Mouse (Mus musculus) cerebellum, adult 8-10 months (tissue): ENCODE measurements around the gene Rnf212b.

ENCODE experiments used
- DNase-seq: peaks from one replicate; pipeline ENCODE4 v3.0.0; 2022

The Rnf212b gene

GRCm38 (mm10) chr14:54875844-54876538 is 62.0 kb downstream of the Rnf212b start:
- no peak for DNase-seq

GRCm38 (mm10) chr14:54876539-54877047 is 62.7 kb downstream of the Rnf212b start:
- peak; percentile 92 for DNase-seq

GRCm38 (mm10) chr14:54877048-54877715 is 63.2 kb downstream of the Rnf212b start, which contains the start of gene Ppp1r3e:
Gene Ppp1r3e, minus strand, starts transcription at chr14:54877550.
- DNase-seq, result peak; percentile 73

- DNase-seq, result peak; percentile 76
Measured at GRCm38 (mm10) chr14:54883154-54884021, 69.4 kb downstream of the Rnf212b start, which contains the start of the genes Bcl2l2 and Gm20521. Gene Bcl2l2, plus strand, starts transcription at chr14:54883377. Gene Gm20521, plus strand, starts transcription at chr14:54883441.

DNA sequence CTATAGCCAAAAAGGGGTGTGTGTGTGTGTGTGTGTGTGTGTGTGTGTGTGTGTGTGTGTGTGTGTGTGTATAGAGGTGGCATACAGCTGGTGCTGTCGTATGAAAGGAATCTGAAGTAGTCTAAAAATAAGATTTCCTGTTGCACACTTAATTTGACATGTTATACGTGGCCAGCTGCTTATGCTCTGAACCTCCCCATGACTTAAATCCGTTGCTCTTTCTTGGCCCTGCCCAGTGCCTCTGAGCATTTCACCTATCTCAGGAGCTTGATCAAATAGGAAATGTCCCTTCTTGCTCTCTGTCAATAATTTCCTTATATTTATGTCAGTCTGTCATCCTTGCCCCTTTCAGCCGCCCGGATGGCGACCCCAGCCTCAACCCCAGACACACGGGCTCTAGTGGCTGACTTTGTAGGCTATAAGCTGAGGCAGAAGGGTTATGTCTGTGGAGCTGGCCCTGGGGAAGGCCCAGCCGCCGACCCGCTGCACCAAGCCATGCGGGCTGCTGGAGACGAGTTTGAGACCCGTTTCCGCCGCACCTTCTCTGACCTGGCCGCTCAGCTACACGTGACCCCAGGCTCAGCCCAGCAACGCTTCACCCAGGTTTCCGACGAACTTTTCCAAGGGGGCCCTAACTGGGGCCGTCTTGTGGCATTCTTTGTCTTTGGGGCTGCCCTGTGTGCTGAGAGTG is 70.2 kb downstream of the Rnf212b start:
- no peak for DNase-seq

DNA sequence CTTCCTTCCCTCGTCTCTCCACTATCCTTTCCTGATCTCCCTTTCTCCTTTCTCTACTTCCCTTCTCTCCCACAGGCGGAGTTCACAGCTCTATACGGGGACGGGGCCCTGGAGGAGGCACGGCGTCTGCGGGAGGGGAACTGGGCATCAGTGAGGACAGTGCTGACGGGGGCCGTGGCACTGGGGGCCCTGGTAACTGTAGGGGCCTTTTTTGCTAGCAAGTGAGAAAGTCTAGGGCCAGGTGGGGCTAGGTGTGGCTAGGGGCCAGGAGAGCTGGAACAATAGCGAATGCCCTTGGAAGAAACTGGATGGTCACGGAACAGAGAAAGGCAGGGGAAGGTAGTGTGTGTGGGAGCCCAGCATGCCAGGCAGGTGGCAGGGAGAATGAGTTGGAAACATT is 71.4 kb downstream of the Rnf212b start:
- DNase-seq, result no peak

DNA sequence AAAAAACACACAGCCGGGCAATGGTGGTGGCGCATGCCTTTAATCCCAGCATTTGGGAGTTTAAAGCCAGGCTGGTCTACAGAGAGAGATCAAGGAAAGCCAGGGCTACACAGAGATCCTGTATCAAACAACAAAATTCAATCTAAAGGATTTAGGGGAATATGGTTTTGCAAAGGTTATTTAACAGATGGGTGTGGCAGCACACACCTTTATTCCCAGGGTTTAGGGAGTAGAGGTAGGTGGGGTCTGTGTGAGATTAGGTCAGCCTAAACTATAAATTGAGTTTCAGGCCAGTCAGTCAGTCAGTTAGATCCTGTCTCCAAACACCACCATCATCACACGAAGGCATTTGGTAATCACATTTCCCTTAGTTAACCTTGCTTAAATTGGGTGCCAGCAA is 78.3 kb downstream of the Rnf212b start, which contains the start of gene Pabpn1:
Pabpn1 (plus strand) TSS at position 301 of the 400 bp plus-strand sequence.
- no peak for DNase-seq

GRCm38 (mm10) chr14:54893651-54894181 is 79.8 kb downstream of the Rnf212b start:
- peak; percentile 98 for DNase-seq

GRCm38 (mm10) chr14:54894296-54895151 is 80.6 kb downstream of the Rnf212b start:
- no peak for DNase-seq

DNA sequence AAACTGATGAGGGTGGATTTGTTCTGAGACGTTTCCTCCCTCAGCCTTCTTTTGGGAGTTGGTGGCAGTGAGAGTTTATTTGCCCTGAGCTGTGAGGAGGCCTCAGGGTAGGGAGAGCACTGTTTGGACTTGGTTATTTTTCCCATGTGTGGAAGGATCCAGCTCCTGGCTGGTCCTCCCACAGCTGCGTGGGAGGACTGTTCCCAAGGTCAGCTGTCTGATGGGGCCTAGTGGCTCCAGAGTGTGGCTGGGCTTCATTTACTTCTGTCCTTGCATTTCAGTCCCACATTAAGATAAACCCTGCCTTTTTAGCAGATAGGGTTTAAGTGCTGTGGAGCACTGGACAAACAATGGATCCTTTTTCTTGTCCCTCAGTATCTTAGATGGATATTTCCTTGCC is 83.5 kb downstream of the Rnf212b start:
- DNase-seq, result no peak

- DNase-seq, result peak; percentile 68
Measured at GRCm38 (mm10) chr14:54900383-54900782, 86.4 kb downstream of the Rnf212b start.

DNA sequence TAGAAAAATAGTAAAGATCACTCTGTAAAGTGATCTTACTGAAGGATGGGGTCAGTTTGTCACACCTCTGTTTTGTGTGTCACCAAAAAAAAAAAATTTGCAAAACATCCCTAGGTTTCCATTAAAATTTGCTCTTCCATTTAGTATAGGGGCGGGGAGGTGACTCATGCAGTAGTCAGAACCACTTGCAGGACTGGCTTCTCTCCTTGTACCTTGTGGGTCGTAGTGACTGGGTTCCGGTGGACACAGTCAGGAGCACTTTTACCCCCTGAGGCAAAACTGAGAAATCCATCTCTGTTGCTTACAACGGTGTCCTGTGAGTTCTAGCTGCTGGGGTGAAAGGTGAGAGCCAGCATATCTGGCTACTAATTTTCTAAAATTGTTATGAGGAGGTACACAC is 89.7 kb downstream of the Rnf212b start:
- no peak for DNase-seq
